22 mouse cellular contexts compared by ENCODE assay signal in genomic region chr9:52149768-52150167, GRCm38 (mm10). TPM values are rescaled to one million over a fixed set of nuclear protein-coding genes. Genes with fewer than 3 reads are reported as not detected.
DNase-seq lines count a peak whose midpoint lies in the region; ATAC-seq lines count a peak whose summit lies in the region.
"Had no signal": no experiment of that assay in that cellular context is flagged by ENCODE, and none has a peak within 500 bp of the region (broad histone marks: within the 10 kb centered on the region; RNA-seq: fewer than 3 reads in every experiment).

No protein-coding gene starts in this region.

- H3K27me3 ChIP-seq in forebrain, embryonic 10.5 days (ENCODE audit: poor library complexity, severe bottlenecking) = no peaks in the 10 kb centered on the region
- H3K27me3 ChIP-seq in forebrain, embryonic 16.5 days (replicated peaks; ENCODE audit: control insufficient read depth, insufficient read depth, low read length) = no peaks in the 10 kb centered on the region
- no peaks in the 10 kb centered on the region for H3K27me3 ChIP-seq in neural tube, embryonic 12.5 days (replicated peaks)
- H3K27me3 ChIP-seq in neural tube, embryonic 15.5 days (replicated peaks) = no peaks in the 10 kb centered on the region
- no peaks in the 10 kb centered on the region for H3K27me3 ChIP-seq in hindbrain, embryonic 13.5 days
- H3K27me3 ChIP-seq in midbrain, embryonic 14.5 days (ENCODE audit: control insufficient read depth, insufficient read depth, low read length) = no peaks in the 10 kb centered on the region
- H3K27me3 ChIP-seq: embryonic facial prominence, embryonic 15.5 days; kidney, embryonic 15.5 days; limb, embryonic 13.5 days; lung, embryonic 15.5 days; Patski had no signal

- H3K9ac ChIP-seq in forebrain, embryonic 16.5 days (replicated peaks; ENCODE audit: low read depth, low read length) = no peak overlapping the region
- H3K9ac ChIP-seq in neural tube, embryonic 12.5 days = no peak overlapping the region
- H3K9ac ChIP-seq in neural tube, embryonic 15.5 days (replicated peaks) = no peak overlapping the region
- H3K9ac ChIP-seq in hindbrain, embryonic 13.5 days = no peak overlapping the region
- no peak overlapping the region for H3K9ac ChIP-seq in midbrain, embryonic 14.5 days (replicated peaks; ENCODE audit: low read length)
- H3K9ac ChIP-seq: embryonic facial prominence, embryonic 15.5 days; kidney, embryonic 15.5 days; limb, embryonic 13.5 days; liver, embryonic 14.5 days; lung, embryonic 15.5 days had no signal

- H3K36me3 ChIP-seq in forebrain, embryonic 10.5 days (replicated peaks) = no peaks in the 10 kb centered on the region
- H3K36me3 ChIP-seq in forebrain, embryonic 16.5 days (ENCODE audit: control insufficient read depth, insufficient read depth) = no peaks in the 10 kb centered on the region
- no peaks in the 10 kb centered on the region for H3K36me3 ChIP-seq in neural tube, embryonic 12.5 days
- no peaks in the 10 kb centered on the region for H3K36me3 ChIP-seq in neural tube, embryonic 15.5 days
- no peaks in the 10 kb centered on the region for H3K36me3 ChIP-seq in hindbrain, embryonic 13.5 days
- no peaks in the 10 kb centered on the region for H3K36me3 ChIP-seq in midbrain, embryonic 14.5 days (ENCODE audit: control insufficient read depth, insufficient read depth, low read length)
- H3K36me3 ChIP-seq: embryonic facial prominence, embryonic 15.5 days; kidney, embryonic 15.5 days; limb, embryonic 13.5 days; lung, embryonic 15.5 days had no signal

- H3K4me2 ChIP-seq in forebrain, embryonic 16.5 days (ENCODE audit: low read length) = no peak overlapping the region
- peak overlapping the region; percentile 51; the same call in 1 of the 2 replicates for H3K4me2 ChIP-seq in neural tube, embryonic 12.5 days (replicated peaks)
- no peak overlapping the region for H3K4me2 ChIP-seq in neural tube, embryonic 15.5 days
- H3K4me2 ChIP-seq in hindbrain, embryonic 13.5 days = peak overlapping the region; percentile 57; the same call in 1 of the 2 replicates
- H3K4me2 ChIP-seq in midbrain, embryonic 14.5 days (ENCODE audit: low read length) = peak overlapping the region; percentile 59
- H3K4me2 ChIP-seq: embryonic facial prominence, embryonic 15.5 days; kidney, embryonic 15.5 days; lung, embryonic 15.5 days had no signal

- no peak for ATAC-seq in forebrain, embryonic 16.5 days
- peak; percentile 28; the same call in 1 of the 2 replicates for ATAC-seq in neural tube, embryonic 12.5 days (ENCODE audit: low FRiP score, low read depth)
- ATAC-seq in neural tube, embryonic 15.5 days (ENCODE audit: low FRiP score) = no peak
- ATAC-seq in hindbrain, embryonic 13.5 days (ENCODE audit: low FRiP score) = no peak
- ATAC-seq in midbrain, embryonic 14.5 days (ENCODE audit: low FRiP score, low TSS enrichment) = no peak
- ATAC-seq: Patski had no signal

- H3K4me3 ChIP-seq in forebrain, embryonic 10.5 days = peak overlapping the region; percentile 51; the same call in 1 of the 2 replicates
- H3K4me3 ChIP-seq in forebrain, embryonic 16.5 days (replicated peaks; ENCODE audit: low read length) = no peak overlapping the region
- no peak overlapping the region for H3K4me3 ChIP-seq in neural tube, embryonic 12.5 days
- no peak overlapping the region for H3K4me3 ChIP-seq in neural tube, embryonic 15.5 days (replicated peaks)
- H3K4me3 ChIP-seq in hindbrain, embryonic 13.5 days = no peak overlapping the region
- peak overlapping the region; percentile 40; the same call in 1 of the 2 replicates for H3K4me3 ChIP-seq in midbrain, embryonic 14.5 days (replicated peaks; ENCODE audit: low read depth, low read length)
- H3K4me3 ChIP-seq: embryonic facial prominence, embryonic 15.5 days; kidney, embryonic 15.5 days; lung, embryonic 15.5 days had no signal

- DNase-seq in forebrain, embryonic 10.5 days (ENCODE audit: extremely low spot score, low spot score) = no peak
- DNase-seq in midbrain, embryonic 14.5 days = no peak
- no peak for DNase-seq in MN1 (ENCODE audit: low spot score)
- no peak for DNase-seq in adrenal gland, postnatal 36 days
- DNase-seq: adrenal gland, adult 8-10 months; cerebellum, adult 11 months; cerebellum, postnatal 14 days; heart, postnatal 36 days; kidney, postnatal 4 days; right cerebral cortex, postnatal 14 days; thymus, postnatal 4 days had no signal

- peak overlapping the region; percentile 88 for H3K27ac ChIP-seq in forebrain, embryonic 10.5 days
- H3K27ac ChIP-seq in forebrain, embryonic 16.5 days (ENCODE audit: low read length) = no peak overlapping the region; the same call in 1 of the 2 replicates
- H3K27ac ChIP-seq in neural tube, embryonic 12.5 days = no peak overlapping the region
- H3K27ac ChIP-seq in neural tube, embryonic 15.5 days (replicated peaks) = no peak overlapping the region; the same call in 1 of the 2 replicates
- peak overlapping the region; percentile 80 for H3K27ac ChIP-seq in hindbrain, embryonic 13.5 days
- H3K27ac ChIP-seq in midbrain, embryonic 14.5 days (replicated peaks; ENCODE audit: low read depth, low read length) = peak overlapping the region; percentile 83
- H3K27ac ChIP-seq: liver, embryonic 14.5 days; lung, embryonic 15.5 days; macrophage had no signal

- no peaks in the 10 kb centered on the region for H3K9me3 ChIP-seq in forebrain, embryonic 10.5 days
- H3K9me3 ChIP-seq in forebrain, embryonic 16.5 days (ENCODE audit: control insufficient read depth, low read length) = no peaks in the 10 kb centered on the region
- H3K9me3 ChIP-seq in neural tube, embryonic 12.5 days = no peaks in the 10 kb centered on the region
- H3K9me3 ChIP-seq in neural tube, embryonic 15.5 days (replicated peaks) = no peaks in the 10 kb centered on the region
- H3K9me3 ChIP-seq in hindbrain, embryonic 13.5 days = no peaks in the 10 kb centered on the region
- H3K9me3 ChIP-seq in midbrain, embryonic 14.5 days (ENCODE audit: control insufficient read depth, low read length) = no peaks in the 10 kb centered on the region
- H3K9me3 ChIP-seq: embryonic facial prominence, embryonic 15.5 days; kidney, embryonic 15.5 days; limb, embryonic 13.5 days; lung, embryonic 15.5 days had no signal

- peaks cover 91% of the 10 kb centered on the region for H3K4me1 ChIP-seq in forebrain, embryonic 10.5 days
- peaks cover 32% of the 10 kb centered on the region for H3K4me1 ChIP-seq in forebrain, embryonic 16.5 days (replicated peaks; ENCODE audit: control insufficient read depth, insufficient read depth, low read length)
- H3K4me1 ChIP-seq in neural tube, embryonic 12.5 days = peaks cover 29% of the 10 kb centered on the region
- H3K4me1 ChIP-seq in neural tube, embryonic 15.5 days = peaks cover 48% of the 10 kb centered on the region
- H3K4me1 ChIP-seq in hindbrain, embryonic 13.5 days (replicated peaks) = peaks cover 56% of the 10 kb centered on the region
- H3K4me1 ChIP-seq in midbrain, embryonic 14.5 days (ENCODE audit: control insufficient read depth, insufficient read depth, low read length) = peaks cover 59% of the 10 kb centered on the region

- 77% methylated on average over 6 of the region's 6 CpGs for WGBS in forebrain, embryonic 10.5 days
- 42% methylated on average over 6 of the region's 6 CpGs for WGBS in forebrain, embryonic 16.5 days
- WGBS in neural tube, embryonic 12.5 days = 60% methylated on average over 6 of the region's 6 CpGs
- WGBS in neural tube, embryonic 15.5 days = 47% methylated on average over 6 of the region's 6 CpGs
- WGBS in hindbrain, embryonic 13.5 days = 61% methylated on average over 6 of the region's 6 CpGs
- WGBS in midbrain, embryonic 14.5 days = 67% methylated on average over 6 of the region's 6 CpGs

RNA-seq across cellular contexts. Expression of gene Zc3h12c, which starts 18.6 kb away (rescaled TPM):
- polyA plus RNA-seq in forebrain, embryonic 10.5 days (2016; fragmentation: Nextera tagmentation; extraction: Ambion mirVana) = 5.8 and 6.0 TPM in 2 replicates
- 6.4 and 7.4 TPM in 2 replicates for polyA plus RNA-seq in forebrain, embryonic 16.5 days (2015; fragmentation: Nextera tagmentation; extraction: Ambion mirVana)
- 8.0 and 8.3 TPM in 2 replicates for polyA plus RNA-seq in neural tube, embryonic 12.5 days (2016; fragmentation: Nextera tagmentation; extraction: Ambion mirVana)
- polyA plus RNA-seq in neural tube, embryonic 15.5 days (2015; fragmentation: Nextera tagmentation; extraction: Ambion mirVana) = 3.4 TPM in 2 replicates
- 6.1 and 6.5 TPM in 2 replicates for polyA plus RNA-seq in hindbrain, embryonic 13.5 days (2015; fragmentation: Nextera tagmentation; extraction: Ambion mirVana)
- 10.9 and 12.3 TPM in 2 replicates for polyA plus RNA-seq in midbrain, embryonic 14.5 days (2014; fragmentation: Nextera tagmentation; extraction: Ambion mirVana)
- total RNA-seq in adrenal gland, postnatal 36 days (2021) = 10 to 100 TPM; 24.5 to 27.2 TPM

Comparison
In these comparisons a context has a peak if more than half of its experiments do, and no peak if none do; other contexts are left out.
1. H3K27ac ChIP-seq: peak in forebrain, embryonic 10.5 days (single experiment), hindbrain, embryonic 13.5 days (single experiment) and midbrain, embryonic 14.5 days (single experiment); none in forebrain, embryonic 16.5 days (single experiment), neural tube, embryonic 12.5 days (single experiment) and neural tube, embryonic 15.5 days (single experiment).
2. H3K4me3 ChIP-seq: peak in forebrain, embryonic 10.5 days (single experiment) and midbrain, embryonic 14.5 days (single experiment); none in forebrain, embryonic 16.5 days (single experiment), neural tube, embryonic 12.5 days (single experiment), neural tube, embryonic 15.5 days (single experiment) and hindbrain, embryonic 13.5 days (single experiment).
3. H3K4me2 ChIP-seq: peak in neural tube, embryonic 12.5 days (single experiment), hindbrain, embryonic 13.5 days (single experiment) and midbrain, embryonic 14.5 days (single experiment); none in forebrain, embryonic 16.5 days (single experiment) and neural tube, embryonic 15.5 days (single experiment).